Mouse (Mus musculus) kidney, adult 2 months (tissue): ENCODE measurements around the gene Zfp27.

Experiments used
- CTCF ChIP-seq: fragments of 200-500 bp; conservative IDR thresholded peaks from 2 replicates; pipeline ENCODE4 v1.5.1; 2011; ENCODE audit warnings: low read depth, mild to moderate bottlenecking, control low read depth, low read length, moderate library complexity, mixed read lengths; ENCODE audit not compliant: insufficient read depth, insufficient read length
- POLR2A ChIP-seq: fragments of 200-500 bp; IDR thresholded peaks from one replicate; pipeline ENCODE4 v1.6.1; 2011; ENCODE audit warnings: low read depth, low read length, control low read depth

GRCm38 (mm10) chr7:29874256-29874655 lies 32.1 kb downstream of the Zfp27 start:
- TF ChIP-seq POLR2A (no peak), CTCF (no peak)
